Mouse (Mus musculus) midbrain, embryonic 14.5 days (tissue): Measurements from ENCODE around the gene 2610028H24Rik. TPM values are rescaled to one million over a fixed set of nuclear protein-coding genes. Genes with fewer than 3 reads are reported as not detected.

Experiments used
- ATAC-seq: fragments of 200-750 bp; cut with Nextera tagmentation; 2 replicates; pipeline ENCODE4 v1.8.0; 2017; ENCODE audit warnings: moderate number of reproducible peaks, moderate library complexity; ENCODE audit not compliant: low FRiP score, low TSS enrichment
- DNase-seq: peaks from one replicate; pipeline ENCODE4 v3.0.0-alpha.2; 2015
- H3K27ac ChIP-seq: fragments of 300-500 bp; sonication (generic); replicated peaks from 2 replicates; pipeline ENCODE4 v1.5.1; 2014; ENCODE audit warnings: mild to moderate bottlenecking, low read depth, low read length, moderate library complexity
- H3K27me3 ChIP-seq: fragments of 300-500 bp; sonication (generic); 2 replicates; pipeline ENCODE4 v1.6.1; 2014; ENCODE audit warnings: low read length, control low read depth, mixed read lengths; ENCODE audit not compliant: control insufficient read depth, insufficient read depth
- H3K36me3 ChIP-seq: fragments of 300-500 bp; sonication (generic); 2 replicates; pipeline ENCODE4 v1.6.1; 2014; ENCODE audit warnings: low read length, control low read depth; ENCODE audit not compliant: control insufficient read depth, insufficient read depth
- H3K4me1 ChIP-seq: fragments of 300-500 bp; sonication (generic); 2 replicates; pipeline ENCODE4 v1.6.1; 2014; ENCODE audit warnings: mild to moderate bottlenecking, antibody characterized with exemption, low read length, control low read depth; ENCODE audit not compliant: control insufficient read depth, insufficient read depth
- H3K4me2 ChIP-seq: fragments of 300-500 bp; sonication (generic); 2 replicates; pipeline ENCODE4 v1.6.1; 2014; ENCODE audit warnings: mild to moderate bottlenecking, low read length, moderate library complexity
- H3K4me3 ChIP-seq: fragments of 300-500 bp; sonication (generic); replicated peaks from 2 replicates; pipeline ENCODE4 v1.5.1; 2014; ENCODE audit warnings: low read depth, low read length
- H3K9ac ChIP-seq: fragments of 300-500 bp; sonication (generic); replicated peaks from 2 replicates; pipeline ENCODE4 v1.6.1; 2014; ENCODE audit warnings: mild to moderate bottlenecking, low read length, moderate library complexity
- H3K9me3 ChIP-seq: fragments of 300-500 bp; sonication (generic); 2 replicates; pipeline ENCODE4 v1.6.1; 2016; ENCODE audit warnings: low read length, control low read depth, mixed read lengths; ENCODE audit not compliant: control insufficient read depth
- WGBS: fragments of 180-500 bp; shearing (Covaris S2); extraction: QIAGEN DNeasy Blood & Tissue Kit; methylation state at CpG from one replicate; pipeline ENCODE4 v1.1.7; 2014; 5-methylcytosine and 5-hydroxymethylcytosine counted together
- polyA plus RNA-seq: library from polyadenylated mRNA; unstranded; fragments of >200 nt; fragmentation: Nextera tagmentation; extraction: Ambion mirVana; gene quantifications from 2 replicates; pipeline ENCODE4 v1.2.1, GENCODE M21; 2014

Gene 2610028H24Rik
- polyA plus RNA-seq, 1 experiment from 2014 or later, result not detected

DNA sequence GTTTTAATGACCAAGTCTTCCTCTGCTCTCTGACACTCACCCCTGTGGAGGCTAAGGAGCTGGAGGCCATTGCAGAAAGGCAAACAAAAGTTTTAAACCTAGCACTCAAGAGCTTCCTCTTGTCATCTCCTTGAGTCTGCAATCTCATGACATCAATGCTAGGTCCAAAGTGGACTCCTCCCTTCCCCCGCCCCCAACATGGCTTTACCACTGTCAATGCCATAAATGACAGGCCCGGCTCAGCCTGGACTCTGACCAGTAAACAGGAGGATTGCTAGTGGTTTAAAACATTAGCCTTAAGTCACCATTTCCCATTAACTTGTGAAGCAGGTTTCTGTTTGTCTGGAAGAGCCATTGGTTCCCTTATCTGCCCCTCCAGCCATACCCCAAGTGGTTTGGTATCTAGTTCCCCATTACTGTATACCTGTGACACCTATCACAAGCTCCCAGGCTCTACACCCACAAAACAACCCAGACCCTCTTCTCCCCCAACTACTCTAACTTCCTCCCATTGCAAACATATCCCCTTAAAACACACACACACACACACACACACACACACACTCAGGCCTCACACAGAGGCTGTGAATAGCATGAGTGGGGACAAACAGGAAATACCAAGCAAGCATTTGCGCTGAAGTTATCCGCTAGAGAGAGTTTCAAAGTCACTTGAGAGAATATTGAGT lies 2.7 kb upstream of the 2610028H24Rik start:
- Histone ChIP-seq H3K4me1 (peaks cover 12% of the 10 kb centered on the region), H3K4me2 (no peak overlapping the region), H3K4me3 (no peak overlapping the region), H3K27me3 (no peaks in the 10 kb centered on the region), H3K36me3 (no peaks in the 10 kb centered on the region), H3K9me3 (no peaks in the 10 kb centered on the region), H3K9ac (no peak overlapping the region), H3K27ac (no peak overlapping the region)
- WGBS, result 90% methylated on average over 4 of the region's 4 CpGs
- DNase-seq, result no peak
- ATAC-seq, result no peak

DNA sequence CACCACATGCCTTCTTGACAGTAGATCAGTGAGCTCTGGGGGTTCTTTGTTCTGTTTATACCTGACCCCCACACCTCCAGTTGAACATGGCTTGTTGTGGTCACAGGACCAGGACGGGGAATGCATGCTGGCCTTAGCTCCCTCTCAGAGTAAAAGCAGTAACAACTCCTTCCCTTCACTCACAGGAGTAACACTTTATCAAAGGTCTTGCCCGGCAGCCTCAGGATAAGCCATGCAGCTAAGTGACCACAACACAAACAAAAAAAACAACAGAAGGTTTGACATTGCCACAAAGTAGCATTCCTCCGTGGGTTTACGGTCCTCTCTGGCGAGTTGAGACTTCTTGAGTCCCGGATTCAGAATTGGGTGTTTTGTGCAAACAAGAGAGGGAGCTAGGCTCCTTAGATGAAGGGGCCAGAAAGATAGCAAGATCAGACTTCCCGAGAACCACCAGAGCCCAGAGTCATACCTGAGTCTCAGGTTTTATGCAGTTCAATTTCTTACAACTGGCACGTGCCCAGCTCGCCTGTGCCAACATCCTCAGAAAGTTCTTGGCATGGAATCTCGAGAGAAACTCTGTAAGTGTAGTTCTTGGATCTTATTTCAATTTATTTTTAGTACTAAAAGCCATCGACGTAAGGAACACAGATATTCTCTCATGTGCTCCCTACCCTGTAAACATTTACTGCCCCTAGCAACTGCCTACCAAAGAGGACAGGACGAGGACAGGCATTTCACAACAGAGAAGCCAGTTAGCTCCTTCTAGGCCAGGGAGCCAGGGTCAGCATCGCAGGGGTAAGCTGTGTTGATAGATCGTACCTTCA lies 1.3 kb upstream of the 2610028H24Rik start:
- Histone ChIP-seq H3K9ac (no peak overlapping the region), H3K27ac (no peak overlapping the region), H3K4me3 (no peak overlapping the region), H3K4me1 (peaks cover 6% of the 10 kb centered on the region; the same call in 1 of the 2 replicates), H3K4me2 (no peak overlapping the region), H3K9me3 (no peaks in the 10 kb centered on the region), H3K27me3 (no peaks in the 10 kb centered on the region), H3K36me3 (no peaks in the 10 kb centered on the region)
- ATAC-seq, result no peak
- WGBS, result 84% methylated on average over 15 of the region's 15 CpGs
- no peak for DNase-seq

DNA sequence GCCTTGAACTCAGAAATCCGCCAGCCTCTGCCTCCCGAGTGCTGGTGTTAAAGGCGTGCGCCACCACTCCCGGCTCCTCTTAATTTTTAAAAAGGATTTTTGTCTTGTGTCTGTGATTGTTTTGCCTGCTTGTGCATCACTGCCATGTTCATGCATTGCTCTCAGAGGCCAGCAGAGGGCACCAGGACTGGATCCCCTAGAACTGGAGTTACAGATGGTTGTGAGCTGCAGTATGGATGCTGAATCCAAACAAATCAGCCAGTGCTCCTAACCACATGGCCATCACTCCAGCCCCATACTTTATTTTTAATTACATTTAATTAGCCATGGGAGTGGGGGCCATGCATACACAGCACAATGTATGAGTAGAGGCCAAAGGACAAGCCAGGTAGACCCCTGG lies 6.4 kb downstream of the 2610028H24Rik start:
- H3K36me3 ChIP-seq, result no peaks in the 10 kb centered on the region
- H3K27me3 ChIP-seq, result no peaks in the 10 kb centered on the region
- H3K9me3 ChIP-seq, result no peaks in the 10 kb centered on the region
- no peak overlapping the region for H3K27ac ChIP-seq
- H3K4me1 ChIP-seq, result no peaks in the 10 kb centered on the region
- no peak overlapping the region for H3K9ac ChIP-seq
- 62% methylated on average over 5 of the region's 5 CpGs for WGBS
- no peak overlapping the region for H3K4me3 ChIP-seq
- no peak; the same call in 1 of the 2 replicates for ATAC-seq
- no peak overlapping the region for H3K4me2 ChIP-seq
- peak; percentile 78 for DNase-seq

DNA sequence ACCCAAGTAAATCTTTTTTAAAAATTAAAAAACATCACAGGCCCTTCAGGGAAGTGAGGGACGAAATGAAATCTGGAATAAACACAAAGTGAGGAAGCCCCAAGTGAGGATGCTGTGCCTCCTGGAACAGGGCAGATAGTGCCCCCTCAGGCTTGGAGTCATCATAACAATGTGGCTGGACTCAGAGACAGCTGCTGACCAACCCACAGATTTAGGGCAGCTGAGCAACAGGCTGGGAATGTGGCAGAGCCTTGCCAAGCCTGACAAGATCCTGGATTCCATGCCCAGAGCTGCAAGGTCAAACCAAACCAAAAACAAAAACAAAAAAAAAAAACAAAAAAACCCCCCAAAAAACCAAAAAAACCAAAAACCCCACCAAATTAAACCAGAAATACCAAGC lies 12.4 kb downstream of the 2610028H24Rik start:
- WGBS, result 93% methylated on average over 1 of the region's 1 CpGs
- no peak overlapping the region for H3K4me2 ChIP-seq
- H3K36me3 ChIP-seq, result 0 out of 2 replicates have a peak, but pooled peaks cover 10% of the 10 kb centered on the region
- H3K9ac ChIP-seq, result no peak overlapping the region
- H3K27me3 ChIP-seq, result no peaks in the 10 kb centered on the region
- no peak for DNase-seq
- H3K4me3 ChIP-seq, result no peak overlapping the region
- H3K9me3 ChIP-seq, result no peaks in the 10 kb centered on the region
- no peaks in the 10 kb centered on the region for H3K4me1 ChIP-seq
- ATAC-seq, result no peak
- no peak overlapping the region for H3K27ac ChIP-seq

DNA sequence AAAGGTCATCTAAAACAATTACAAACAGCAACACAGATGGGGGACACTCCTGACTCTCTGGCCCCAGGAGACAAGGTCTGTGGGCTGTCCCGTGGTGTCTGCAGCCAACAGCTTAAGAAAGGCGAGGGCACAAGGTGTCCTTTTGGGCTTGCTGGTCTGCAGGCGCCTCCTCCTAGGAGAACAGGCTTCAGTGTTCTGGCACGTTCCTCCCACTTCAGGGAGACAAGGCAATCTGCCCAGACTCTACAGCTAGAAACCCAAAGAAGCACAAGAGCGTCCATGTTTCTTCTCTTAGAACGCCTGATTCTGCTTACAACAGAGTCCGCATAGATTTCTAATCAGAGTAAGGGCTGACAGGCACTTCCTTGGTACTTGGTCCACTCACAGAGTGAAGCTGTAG lies 13.4 kb downstream of the 2610028H24Rik start:
- ATAC-seq, result no peak

DNA sequence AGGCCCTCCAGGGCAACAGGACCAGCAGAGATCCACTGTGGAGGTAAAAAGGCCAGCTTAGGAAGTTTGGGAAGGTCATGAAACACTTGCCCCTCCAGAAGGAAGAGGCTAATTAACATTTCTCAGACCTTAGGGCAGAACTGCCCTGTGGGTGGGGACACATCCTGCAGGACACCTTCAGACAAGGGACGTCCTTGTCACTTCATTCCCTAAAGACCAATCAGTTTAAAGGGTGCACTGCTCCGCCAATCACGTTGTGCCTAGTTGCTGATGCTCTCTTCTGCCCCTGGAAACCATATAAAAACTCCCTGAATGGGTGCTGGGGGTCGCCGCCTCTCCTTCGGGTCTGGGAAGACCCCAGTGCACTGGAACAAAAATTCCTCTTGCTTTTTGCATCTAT lies 13.8 kb downstream of the 2610028H24Rik start:
- Histone ChIP-seq H3K9ac (no peak overlapping the region), H3K27me3 (no peaks in the 10 kb centered on the region), H3K4me3 (no peak overlapping the region), H3K9me3 (no peaks in the 10 kb centered on the region), H3K4me1 (peaks cover 2% of the 10 kb centered on the region; the same call in 1 of the 2 replicates), H3K27ac (no peak overlapping the region), H3K36me3 (0 out of 2 replicates have a peak, but pooled peaks cover 10% of the 10 kb centered on the region), H3K4me2 (no peak overlapping the region)
- 88% methylated on average over 6 of the region's 6 CpGs for WGBS
- no peak for ATAC-seq
- no peak for DNase-seq

More for the DNA sequence above, 13.4 kb downstream of the 2610028H24Rik start:
- H3K4me2 ChIP-seq, result no peak overlapping the region
- no peak overlapping the region for H3K9ac ChIP-seq
- H3K27me3 ChIP-seq, result no peaks in the 10 kb centered on the region
- DNase-seq, result no peak
- no peaks in the 10 kb centered on the region for H3K9me3 ChIP-seq
- H3K4me3 ChIP-seq, result no peak overlapping the region
- 0 out of 2 replicates have a peak, but pooled peaks cover 10% of the 10 kb centered on the region for H3K36me3 ChIP-seq
- no peak overlapping the region for H3K27ac ChIP-seq
- WGBS, result 93% methylated on average over 7 of the region's 7 CpGs
- no peaks in the 10 kb centered on the region for H3K4me1 ChIP-seq

DNA sequence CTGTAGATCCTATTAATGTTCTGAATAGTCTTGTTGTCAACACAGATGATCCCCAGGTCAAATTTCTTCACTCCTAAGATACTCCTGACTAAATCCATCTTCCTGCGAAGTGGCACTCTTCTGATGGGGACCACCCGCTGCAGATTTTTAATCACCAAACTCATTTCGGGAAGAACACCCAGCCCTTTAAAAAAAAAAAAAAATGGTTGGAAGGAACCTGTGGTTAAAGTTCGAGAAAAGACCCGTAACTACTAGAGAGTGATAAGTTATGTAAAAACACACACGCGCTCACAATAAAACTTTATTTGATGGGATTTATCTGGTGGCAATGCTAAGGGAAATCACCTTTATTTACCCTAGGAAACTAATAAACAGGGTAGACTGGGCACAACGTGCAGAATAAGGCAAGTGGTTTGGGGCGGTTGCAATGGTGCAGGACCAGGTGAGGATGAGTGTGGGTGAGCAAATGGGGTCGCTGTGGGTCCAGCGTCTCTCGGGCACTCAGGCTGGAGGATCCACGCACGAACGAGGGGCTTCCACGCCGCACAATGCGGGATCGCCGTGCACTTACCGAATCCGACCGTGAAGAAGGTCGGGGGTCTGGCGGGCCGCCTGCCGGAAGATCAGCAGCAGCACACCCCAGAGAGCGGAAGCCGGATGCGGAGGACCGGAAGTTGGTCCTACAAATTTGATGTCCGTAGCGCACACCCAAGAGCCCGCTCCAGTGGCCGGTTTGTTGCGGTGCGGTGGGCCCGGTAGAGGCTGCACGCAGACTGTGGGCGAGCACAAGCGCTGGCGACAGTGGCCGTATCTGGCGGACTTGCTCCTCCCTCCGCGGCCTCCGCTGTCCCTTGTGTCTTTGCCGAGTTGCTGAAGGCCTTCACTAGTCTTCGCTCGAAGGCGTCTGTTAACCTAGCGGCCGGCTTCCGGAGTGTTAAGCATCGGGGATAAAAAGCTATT lies 19.6 kb downstream of the 2610028H24Rik start, which contains the start of the genes Mcm3ap and Ybey:
Mcm3ap (plus strand) TSS at position 725 of the 960 bp plus-strand sequence.
Ybey (minus strand) TSS at position 912 of the 960 bp plus-strand sequence.
- 2% methylated on average over 55 of the region's 55 CpGs for WGBS
- Histone ChIP-seq H3K36me3 (peaks cover 38% of the 10 kb centered on the region), H3K4me3 (peak within 1 kb of the TSS; percentile 71), H3K4me2 (peak within 1 kb of the TSS; percentile 61), H3K9ac (peak within 1 kb of the TSS; percentile 85), H3K27me3 (no peaks in the 10 kb centered on the region), H3K9me3 (no peaks in the 10 kb centered on the region), H3K27ac (peak within 1 kb of the TSS; percentile 83), H3K4me1 (peaks cover 7% of the 10 kb centered on the region; the same call in 1 of the 2 replicates)
- ATAC-seq, result peak; percentile 97
- peak; percentile 95 for DNase-seq

DNA sequence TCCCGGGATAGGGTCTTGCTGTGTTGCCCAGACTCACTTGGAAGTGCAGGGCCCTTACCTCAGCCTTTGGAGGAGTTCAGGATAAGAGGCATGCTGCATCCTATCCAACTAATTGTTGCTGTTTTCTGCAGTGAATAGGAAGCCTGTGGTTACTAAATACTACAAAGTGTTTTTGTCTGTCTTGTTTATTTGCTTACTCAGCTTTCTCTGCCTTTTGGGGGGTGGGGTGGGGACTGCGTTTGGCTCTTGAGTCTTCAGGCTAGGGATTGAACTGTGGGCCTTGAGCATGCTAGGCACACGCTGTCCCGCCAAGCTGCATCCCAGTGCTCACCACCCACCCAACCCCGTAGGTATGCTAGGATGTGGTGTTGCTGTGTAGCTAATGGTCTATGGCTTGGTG lies 24.9 kb downstream of the 2610028H24Rik start:
- Histone ChIP-seq H3K4me1 (peaks cover 3% of the 10 kb centered on the region; the same call in 1 of the 2 replicates), H3K27ac (no peak overlapping the region), H3K36me3 (peaks cover 73% of the 10 kb centered on the region), H3K9ac (no peak overlapping the region), H3K4me3 (no peak overlapping the region), H3K9me3 (no peaks in the 10 kb centered on the region), H3K4me2 (no peak overlapping the region), H3K27me3 (no peaks in the 10 kb centered on the region)
- 93% methylated on average over 5 of the region's 5 CpGs for WGBS
- ATAC-seq (no peak), DNase-seq (no peak)
